12 mouse cellular contexts compared by ENCODE assay signal in the genomic region with DNA sequence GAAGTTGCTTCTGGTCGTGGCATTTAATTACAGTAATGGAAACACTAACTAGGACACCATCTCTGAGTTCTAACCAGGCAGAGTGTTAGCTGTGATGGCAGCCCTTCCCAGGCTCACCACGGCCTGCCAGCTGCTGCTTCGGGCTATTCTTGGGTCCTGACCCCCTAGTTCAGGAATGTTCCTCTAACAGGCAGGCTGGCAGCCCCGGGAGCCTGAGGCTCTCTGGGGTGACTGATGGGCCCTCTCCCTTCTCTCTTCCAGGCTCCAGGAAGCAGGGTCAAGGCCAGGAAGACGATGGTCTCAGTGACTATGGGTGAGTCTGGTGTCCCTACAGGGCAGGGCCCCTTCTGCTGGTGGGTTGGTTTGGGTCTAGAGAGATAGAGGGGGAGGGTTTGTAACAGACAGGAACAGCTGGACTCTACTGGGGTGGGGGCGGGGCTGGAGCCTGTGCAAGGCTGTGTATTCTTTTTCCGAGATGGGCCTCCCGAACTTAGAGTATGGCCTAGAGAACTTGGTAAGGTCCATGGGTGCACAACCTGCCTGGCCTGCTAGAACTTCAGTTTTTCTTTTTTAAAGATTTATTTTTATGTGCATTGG. TPM values are rescaled to one million over a fixed set of nuclear protein-coding genes. Genes with fewer than 3 reads are reported as not detected.
DNase-seq lines count a peak whose midpoint lies in the region; ATAC-seq and TF ChIP-seq lines count a peak whose summit lies in the region.
"Had no signal": no experiment of that assay in that cellular context is flagged by ENCODE, and none has a peak within 500 bp of the region (broad histone marks: within the 10 kb centered on the region; RNA-seq: fewer than 3 reads in every experiment).

No protein-coding gene starts in this region.

- TF ChIP-seq CTCF in midbrain, postnatal 0 days (IDR thresholded peaks at IDR 0.05): no peak

- H3K4me3 ChIP-seq in kidney, embryonic 16.5 days (ENCODE audit: low read length): no peak overlapping the region
- peak overlapping the region; percentile 27 for H3K4me3 ChIP-seq in heart, embryonic 12.5 days
- no peak overlapping the region for H3K4me3 ChIP-seq in liver, embryonic 15.5 days (replicated peaks)
- no peak overlapping the region for H3K4me3 ChIP-seq in midbrain, postnatal 0 days (ENCODE audit: low read depth, low read length)
- H3K4me3 ChIP-seq: lung, embryonic 15.5 days; midbrain, embryonic 13.5 days had no signal

- H3K4me2 ChIP-seq in kidney, embryonic 16.5 days (replicated peaks; ENCODE audit: low read depth, low read length): no peak overlapping the region
- H3K4me2 ChIP-seq in heart, embryonic 12.5 days: peak overlapping the region; percentile 39
- H3K4me2 ChIP-seq in liver, embryonic 15.5 days: no peak overlapping the region
- no peak overlapping the region for H3K4me2 ChIP-seq in midbrain, postnatal 0 days (ENCODE audit: low read depth, low read length, poor library complexity, severe bottlenecking)
- H3K4me2 ChIP-seq: lung, embryonic 15.5 days; midbrain, embryonic 13.5 days had no signal

- peaks cover 49% of the 10 kb centered on the region for H3K36me3 ChIP-seq in kidney, embryonic 16.5 days (ENCODE audit: insufficient read depth, low read length)
- H3K36me3 ChIP-seq in heart, embryonic 12.5 days: peaks cover 78% of the 10 kb centered on the region
- H3K36me3 ChIP-seq in liver, embryonic 15.5 days (replicated peaks): peaks cover 78% of the 10 kb centered on the region
- peaks cover 50% of the 10 kb centered on the region for H3K36me3 ChIP-seq in midbrain, postnatal 0 days (ENCODE audit: insufficient read depth, low read length)

- H3K9ac ChIP-seq in kidney, embryonic 16.5 days (replicated peaks; ENCODE audit: low read length): peak overlapping the region; percentile 49; the same call in 1 of the 2 replicates
- peak overlapping the region; percentile 37; the same call in 1 of the 2 replicates for H3K9ac ChIP-seq in heart, embryonic 12.5 days
- H3K9ac ChIP-seq in liver, embryonic 15.5 days: no peak overlapping the region
- H3K9ac ChIP-seq in midbrain, postnatal 0 days (replicated peaks; ENCODE audit: low read length, poor library complexity, severe bottlenecking): no peak overlapping the region
- H3K9ac ChIP-seq: lung, embryonic 15.5 days; midbrain, embryonic 13.5 days had no signal

- H3K9me3 ChIP-seq in kidney, embryonic 16.5 days (ENCODE audit: low read length): no peaks in the 10 kb centered on the region
- no peaks in the 10 kb centered on the region for H3K9me3 ChIP-seq in heart, embryonic 12.5 days (replicated peaks)
- no peaks in the 10 kb centered on the region for H3K9me3 ChIP-seq in liver, embryonic 15.5 days (replicated peaks)
- H3K9me3 ChIP-seq in midbrain, postnatal 0 days (ENCODE audit: low read length): no peaks in the 10 kb centered on the region
- H3K9me3 ChIP-seq: lung, embryonic 15.5 days; midbrain, embryonic 13.5 days had no signal

- H3K27me3 ChIP-seq in kidney, embryonic 16.5 days (ENCODE audit: insufficient read depth, low read length): no peaks in the 10 kb centered on the region
- no peaks in the 10 kb centered on the region for H3K27me3 ChIP-seq in heart, embryonic 12.5 days (replicated peaks)
- H3K27me3 ChIP-seq in liver, embryonic 15.5 days: no peaks in the 10 kb centered on the region
- no peaks in the 10 kb centered on the region for H3K27me3 ChIP-seq in midbrain, postnatal 0 days (ENCODE audit: insufficient read depth, low read length)
- H3K27me3 ChIP-seq: lung, embryonic 15.5 days; midbrain, embryonic 13.5 days had no signal

- peaks cover 3% of the 10 kb centered on the region; the same call in 1 of the 2 replicates for H3K4me1 ChIP-seq in kidney, embryonic 16.5 days (ENCODE audit: insufficient read depth, low read length)
- peaks cover 22% of the 10 kb centered on the region for H3K4me1 ChIP-seq in heart, embryonic 12.5 days (replicated peaks)
- H3K4me1 ChIP-seq in liver, embryonic 15.5 days (replicated peaks): peaks cover 25% of the 10 kb centered on the region
- no peaks in the 10 kb centered on the region for H3K4me1 ChIP-seq in midbrain, postnatal 0 days (ENCODE audit: insufficient read depth, low read length)
- H3K4me1 ChIP-seq: lung, embryonic 15.5 days; midbrain, embryonic 13.5 days had no signal

- no peak for DNase-seq in kidney, postnatal 36 days
- DNase-seq in midbrain, postnatal 0 days (ENCODE audit: low spot score): no peak
- no peak for DNase-seq in right cerebral cortex, adult 2 months (ENCODE audit: low spot score in 2 of 2)
- DNase-seq in layer of hippocampus, adult 11-12 months (ENCODE audit: low spot score): no peak
- DNase-seq: cerebellum, adult 9-11 months; kidney, adult 11 months had no signal

- 0 out of 2 replicates have a peak, but pooled peaks have one; percentile 9 for ATAC-seq in kidney, embryonic 16.5 days (ENCODE audit: low FRiP score, low TSS enrichment)
- ATAC-seq in erythroblast, adult 5-6 weeks (replicated peaks; ENCODE audit: low FRiP score, poor library complexity, severe bottlenecking): 0 out of 2 replicates have a peak, but pooled peaks have one; percentile 14
- ATAC-seq in heart, embryonic 12.5 days (ENCODE audit: insufficient number of reproducible peaks, low FRiP score): no peak
- no peak for ATAC-seq in liver, embryonic 15.5 days (ENCODE audit: insufficient read depth)
- no peak for ATAC-seq in midbrain, postnatal 0 days (ENCODE audit: low FRiP score)
- ATAC-seq: midbrain, embryonic 13.5 days had no signal

- WGBS in kidney, embryonic 16.5 days: 53% methylated on average over 8 of the region's 8 CpGs
- 53% methylated on average over 8 of the region's 8 CpGs for WGBS in heart, embryonic 12.5 days
- WGBS in liver, embryonic 15.5 days (ENCODE audit: insufficient replicate concordance): 43% methylated on average over 8 of the region's 8 CpGs
- WGBS in midbrain, postnatal 0 days: 85% methylated on average over 8 of the region's 8 CpGs

- H3K27ac ChIP-seq in kidney, embryonic 16.5 days (ENCODE audit: low read length): no peak overlapping the region
- peak overlapping the region; percentile 82 for H3K27ac ChIP-seq in heart, embryonic 12.5 days (ENCODE audit: poor library complexity, severe bottlenecking)
- H3K27ac ChIP-seq in liver, embryonic 15.5 days (replicated peaks): peak overlapping the region; percentile 4; the same call in 1 of the 2 replicates
- H3K27ac ChIP-seq in midbrain, postnatal 0 days (ENCODE audit: low read depth, low read length): no peak overlapping the region
- H3K27ac ChIP-seq: lung, embryonic 15.5 days; midbrain, embryonic 13.5 days had no signal

RNA-seq across cellular contexts. Expression of gene 2310022A10Rik, which starts 7.4 kb away (rescaled TPM):
- 25.1 and 30.4 TPM in 2 replicates for polyA plus RNA-seq in kidney, embryonic 16.5 days (2015; fragmentation: Nextera tagmentation; extraction: Ambion mirVana)
- total RNA-seq in erythroblast, adult 5-6 weeks (2015; ENCODE audit: low replicate concordance): 2.9 TPM in 1 of 2 replicates, not detected in the other
- 3.6 and 10.4 TPM in 2 replicates for total RNA-seq in erythroblast, adult 5-6 weeks (2017; ENCODE audit: low replicate concordance)
- 36.4 and 37.4 TPM in 2 replicates for polyA plus RNA-seq in heart, embryonic 12.5 days (2016; fragmentation: Nextera tagmentation; extraction: Ambion mirVana)
- polyA plus RNA-seq in liver, embryonic 15.5 days (2015; fragmentation: Nextera tagmentation; extraction: Ambion mirVana): 15.7 and 17.3 TPM in 2 replicates
- 7.9 and 12.5 TPM in 2 replicates for total RNA-seq in midbrain, postnatal 0 days (2014; rRNA removed)
- 29.1 and 31.0 TPM in 2 replicates for polyA plus RNA-seq in midbrain, postnatal 0 days (2015; fragmentation: Nextera tagmentation; extraction: Ambion mirVana)

RNA-seq across cellular contexts. Expression of gene Pld3, which starts 7.4 kb away (rescaled TPM):
- polyA plus RNA-seq in kidney, embryonic 16.5 days (2015; fragmentation: Nextera tagmentation; extraction: Ambion mirVana): 121 and 122 TPM in 2 replicates
- total RNA-seq in erythroblast, adult 5-6 weeks (2015; ENCODE audit: low replicate concordance): 128 and 139 TPM in 2 replicates
- total RNA-seq in erythroblast, adult 5-6 weeks (2017; ENCODE audit: low replicate concordance): 73.6 and 84.7 TPM in 2 replicates
- 59.5 and 63.4 TPM in 2 replicates for polyA plus RNA-seq in heart, embryonic 12.5 days (2016; fragmentation: Nextera tagmentation; extraction: Ambion mirVana)
- 76.3 and 93.4 TPM in 2 replicates for polyA plus RNA-seq in liver, embryonic 15.5 days (2015; fragmentation: Nextera tagmentation; extraction: Ambion mirVana)
- 239 and 286 TPM in 2 replicates for total RNA-seq in midbrain, postnatal 0 days (2014; rRNA removed)
- 275 and 319 TPM in 2 replicates for polyA plus RNA-seq in midbrain, postnatal 0 days (2015; fragmentation: Nextera tagmentation; extraction: Ambion mirVana)

RNA-seq across cellular contexts. Expression of gene Akt2, which starts 31.0 kb away (rescaled TPM):
- 110 and 112 TPM in 2 replicates for polyA plus RNA-seq in kidney, embryonic 16.5 days (2015; fragmentation: Nextera tagmentation; extraction: Ambion mirVana)
- 22.7 and 25.1 TPM in 2 replicates for total RNA-seq in erythroblast, adult 5-6 weeks (2015; ENCODE audit: low replicate concordance)
- total RNA-seq in erythroblast, adult 5-6 weeks (2017; ENCODE audit: low replicate concordance): 51.2 and 57.6 TPM in 2 replicates
- 85.0 and 89.4 TPM in 2 replicates for polyA plus RNA-seq in heart, embryonic 12.5 days (2016; fragmentation: Nextera tagmentation; extraction: Ambion mirVana)
- 26.4 and 28.3 TPM in 2 replicates for polyA plus RNA-seq in liver, embryonic 15.5 days (2015; fragmentation: Nextera tagmentation; extraction: Ambion mirVana)
- 42.8 and 46.7 TPM in 2 replicates for total RNA-seq in midbrain, postnatal 0 days (2014; rRNA removed)
- polyA plus RNA-seq in midbrain, postnatal 0 days (2015; fragmentation: Nextera tagmentation; extraction: Ambion mirVana): 37.7 and 38.1 TPM in 2 replicates

RNA-seq across cellular contexts. Expression of gene Hipk4, which starts 37.3 kb away (rescaled TPM):
- 0.70 and 0.73 TPM in 2 replicates for polyA plus RNA-seq in kidney, embryonic 16.5 days (2015; fragmentation: Nextera tagmentation; extraction: Ambion mirVana)
- total RNA-seq in erythroblast, adult 5-6 weeks (2015; ENCODE audit: low replicate concordance): not detected in 2 replicates
- total RNA-seq in erythroblast, adult 5-6 weeks (2017; ENCODE audit: low replicate concordance): not detected in 2 replicates
- 0.31 and 0.39 TPM in 2 replicates for polyA plus RNA-seq in heart, embryonic 12.5 days (2016; fragmentation: Nextera tagmentation; extraction: Ambion mirVana)
- polyA plus RNA-seq in liver, embryonic 15.5 days (2015; fragmentation: Nextera tagmentation; extraction: Ambion mirVana): 0.10 and 0.16 TPM in 2 replicates
- total RNA-seq in midbrain, postnatal 0 days (2014; rRNA removed): 0.66 and 1.8 TPM in 2 replicates
- 0.88 and 1.0 TPM in 2 replicates for polyA plus RNA-seq in midbrain, postnatal 0 days (2015; fragmentation: Nextera tagmentation; extraction: Ambion mirVana)

Comparison
In these comparisons a context has a peak if more than half of its experiments do, and no peak if none do; other contexts are left out.
1. ATAC-seq: peak in kidney, embryonic 16.5 days (single experiment) and erythroblast, adult 5-6 weeks (single experiment); none in heart, embryonic 12.5 days (single experiment), liver, embryonic 15.5 days (single experiment) and midbrain, postnatal 0 days (single experiment).
2. H3K27ac ChIP-seq: peak in heart, embryonic 12.5 days (single experiment) and liver, embryonic 15.5 days (single experiment); none in kidney, embryonic 16.5 days (single experiment) and midbrain, postnatal 0 days (single experiment).
3. H3K9ac ChIP-seq: peak in kidney, embryonic 16.5 days (single experiment) and heart, embryonic 12.5 days (single experiment); none in liver, embryonic 15.5 days (single experiment) and midbrain, postnatal 0 days (single experiment).